Mouse (Mus musculus) olfactory bulb, adult 2 months (tissue): ENCODE measurements at regions not wholly inside any gene's neighbourhood (a gene's known extent, or its start where the extent isn't known, plus 50 kb on each side); places are given as distances from the start of the nearest gene placed in this dataset.

Experiments
- CTCF ChIP-seq: fragments of 200-500 bp; IDR thresholded peaks from 2 replicates; pipeline ENCODE4 v1.5.1; 2012; ENCODE audit warnings: low read depth, mild to moderate bottlenecking, low read length, moderate library complexity; ENCODE audit not compliant: insufficient read depth
- POLR2A ChIP-seq: fragments of 200-500 bp; IDR thresholded peaks from 2 replicates; pipeline ENCODE4 v1.6.1; 2012; ENCODE audit warnings: mild to moderate bottlenecking, low read depth, low read length, moderate library complexity; ENCODE audit not compliant: insufficient read depth

DNA sequence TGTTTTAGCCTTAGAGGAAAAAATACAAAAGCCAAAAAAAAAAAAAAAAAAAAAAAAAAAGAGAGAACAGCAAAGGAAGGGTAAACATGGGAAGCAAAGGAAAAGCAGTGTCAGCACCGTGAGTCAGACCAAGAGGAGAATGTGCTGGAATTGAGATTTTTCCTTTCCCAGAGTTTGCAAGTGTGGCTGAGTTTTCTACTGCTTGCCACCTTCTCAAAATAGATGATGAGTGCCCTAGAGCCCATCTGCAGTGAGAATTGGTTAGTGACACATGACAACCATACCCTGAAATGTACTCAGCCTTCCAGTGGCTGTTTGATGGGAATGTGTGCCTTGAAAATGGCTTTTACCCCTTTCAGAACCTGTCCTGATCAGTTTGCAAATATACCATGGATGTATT lies 990.7 kb downstream of the Brinp1 start:
- TF ChIP-seq POLR2A (no peak), CTCF (no peak)
